Mouse (Mus musculus) urinary bladder, postnatal 36 days (tissue): Measurements from ENCODE around the gene Fuz.
"Not testable (repeated sequence)": the region's sequence is repeated elsewhere in the genome, so short reads cannot be mapped to it uniquely, and the experiment has no call there.

Experiments
- DNase-seq, 2 experiments: peaks; one replicate each; pipeline ENCODE4 v3.0.0; 2022; ENCODE audit warnings: low spot score in 2 of 2, mixed read lengths in 1 of 2

Gene Fuz

DNA sequence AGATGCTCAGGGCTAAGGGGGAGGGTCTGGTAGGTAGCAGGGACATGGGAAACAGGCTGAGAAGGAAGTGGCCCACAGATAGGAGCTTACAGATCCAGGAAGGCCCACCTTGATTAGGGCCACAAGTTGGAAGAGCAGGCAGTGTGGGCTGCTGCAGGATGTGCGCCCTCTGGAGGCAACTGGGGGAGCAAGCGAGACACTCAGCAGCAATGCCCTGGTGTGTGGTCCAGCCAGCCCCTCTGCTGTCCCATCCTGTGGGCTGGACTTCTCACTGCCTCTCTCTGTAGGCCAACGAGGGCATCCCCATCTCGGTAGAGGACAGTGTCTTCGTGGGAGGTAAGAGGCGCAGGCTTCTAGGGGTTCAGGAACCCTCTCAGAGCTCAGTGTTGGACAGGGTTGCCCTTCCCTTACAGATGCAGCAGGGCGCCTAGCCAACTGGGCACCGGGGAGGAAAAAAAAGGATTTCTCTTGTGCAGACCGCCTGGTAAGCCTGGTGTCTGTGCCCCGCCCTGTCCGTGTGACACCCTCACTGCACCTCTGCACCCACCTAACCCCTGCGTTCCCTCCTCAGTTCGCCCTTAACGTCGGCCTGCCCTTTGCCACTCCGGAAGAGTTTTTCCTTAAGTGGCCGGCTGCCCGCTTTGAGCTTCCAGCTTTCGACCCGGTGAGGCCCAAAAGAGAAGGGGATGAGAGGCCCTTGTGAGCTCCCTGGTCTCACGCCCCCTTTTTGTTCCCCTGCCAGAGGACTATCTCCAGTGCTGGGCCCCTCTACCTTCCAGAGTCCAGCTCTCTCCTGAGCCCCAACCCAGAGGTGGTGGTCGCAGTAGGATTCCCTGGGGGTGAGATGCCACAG, 35.1 kb upstream of the Fuz start:
- DNase-seq: peak in 1 of 2 experiments; percentile 62

DNA sequence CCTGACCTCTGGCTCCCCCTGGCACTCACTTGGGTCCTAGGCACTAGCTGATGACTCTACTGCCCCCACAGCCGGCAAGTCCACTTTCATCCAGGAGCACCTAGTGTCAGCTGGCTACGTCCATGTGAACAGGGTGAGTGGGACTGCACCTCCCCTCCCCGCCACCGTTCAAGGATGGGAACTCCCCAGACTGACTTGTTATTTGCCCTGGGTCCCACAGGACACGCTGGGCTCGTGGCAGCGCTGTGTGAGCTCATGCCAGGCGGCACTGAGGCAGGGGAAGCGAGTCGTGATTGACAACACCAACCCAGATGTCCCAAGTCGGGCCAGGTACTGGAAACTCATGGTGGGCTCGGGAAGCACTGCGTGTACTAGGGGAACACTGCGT, 34.5 kb upstream of the Fuz start:
- no peak for DNase-seq

DNA sequence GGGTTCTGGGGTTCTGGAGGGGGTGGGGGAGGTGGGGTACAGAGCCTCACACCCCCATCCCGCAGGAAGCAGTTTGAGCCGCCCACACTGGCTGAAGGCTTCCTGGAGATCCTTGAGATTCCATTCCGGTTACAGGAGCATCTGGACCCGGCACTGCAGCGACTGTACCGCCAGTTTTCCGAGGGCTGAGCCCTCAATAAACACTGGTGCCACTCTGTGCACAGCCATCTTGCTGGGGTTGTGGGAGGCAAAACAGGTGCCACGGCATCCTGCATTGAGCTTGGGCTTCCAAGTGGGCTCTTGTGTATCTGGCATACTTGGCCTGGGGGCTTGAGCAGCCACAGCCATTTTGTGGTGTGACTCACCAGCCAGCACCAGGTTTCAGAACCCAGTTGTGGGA, 33.4 kb upstream of the Fuz start:
- DNase-seq: no peak

DNA sequence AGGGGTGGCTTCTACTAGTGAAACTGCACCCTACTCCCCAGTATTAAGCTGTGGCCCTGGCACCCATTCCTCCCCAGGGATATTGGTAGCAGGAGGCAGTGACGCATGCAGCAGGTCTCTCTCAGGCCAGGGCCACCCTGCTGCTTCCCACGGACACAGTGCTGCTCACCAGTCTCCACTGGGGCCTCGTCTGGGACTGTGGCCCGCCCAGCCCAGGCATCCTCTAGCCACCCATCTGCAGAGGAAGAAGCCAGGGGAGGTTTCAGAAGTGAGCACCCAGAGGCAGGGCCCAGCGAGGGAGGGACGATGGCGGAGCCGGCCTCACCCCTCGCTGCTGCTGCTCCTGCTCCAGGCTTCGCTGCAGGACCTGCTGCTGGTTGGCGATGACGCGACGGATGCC, 32.7 kb upstream of the Fuz start:
- DNase-seq: no peak

GRCm38 (mm10) chr7:44863982-44864494, 31.8 kb upstream of the Fuz start:
- no peak for DNase-seq

- DNase-seq: no peak
These were observed 31.0 kb upstream of the Fuz start for GRCm38 (mm10) chr7:44864595-44865542.

GRCm38 (mm10) chr7:44866276-44867009, 29.4 kb upstream of the Fuz start:
- DNase-seq: peak in 1 of 2 experiments; percentile 66

GRCm38 (mm10) chr7:44867010-44867702, 28.7 kb upstream of the Fuz start:
- no peak for DNase-seq

GRCm38 (mm10) chr7:44867802-44868201, 28.1 kb upstream of the Fuz start:
- no peak for DNase-seq

DNA sequence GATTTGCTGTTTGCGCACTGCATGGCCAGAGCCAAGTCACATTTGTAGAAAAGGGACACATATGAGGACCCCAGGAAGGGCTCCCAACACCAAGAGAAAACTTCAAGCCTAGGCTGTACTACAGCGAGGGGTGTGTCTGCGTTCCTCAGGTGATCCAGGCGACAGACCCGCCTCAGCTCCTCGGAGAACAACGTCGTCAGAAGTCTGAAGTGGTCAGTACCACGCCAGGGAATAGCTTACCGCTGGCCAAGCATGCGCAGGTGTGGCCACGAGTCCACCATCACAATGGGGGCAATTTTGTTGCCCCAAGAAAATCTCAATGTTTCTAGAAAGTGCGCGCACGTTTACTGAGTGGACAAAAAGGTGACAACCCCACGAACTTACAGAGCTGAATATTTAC, 27.4 kb upstream of the Fuz start:
- DNase-seq: no peak

- peak; percentile 61 to 75 for DNase-seq
These were observed 26.8 kb upstream of the Fuz start for GRCm38 (mm10) chr7:44868919-44869696.

DNA sequence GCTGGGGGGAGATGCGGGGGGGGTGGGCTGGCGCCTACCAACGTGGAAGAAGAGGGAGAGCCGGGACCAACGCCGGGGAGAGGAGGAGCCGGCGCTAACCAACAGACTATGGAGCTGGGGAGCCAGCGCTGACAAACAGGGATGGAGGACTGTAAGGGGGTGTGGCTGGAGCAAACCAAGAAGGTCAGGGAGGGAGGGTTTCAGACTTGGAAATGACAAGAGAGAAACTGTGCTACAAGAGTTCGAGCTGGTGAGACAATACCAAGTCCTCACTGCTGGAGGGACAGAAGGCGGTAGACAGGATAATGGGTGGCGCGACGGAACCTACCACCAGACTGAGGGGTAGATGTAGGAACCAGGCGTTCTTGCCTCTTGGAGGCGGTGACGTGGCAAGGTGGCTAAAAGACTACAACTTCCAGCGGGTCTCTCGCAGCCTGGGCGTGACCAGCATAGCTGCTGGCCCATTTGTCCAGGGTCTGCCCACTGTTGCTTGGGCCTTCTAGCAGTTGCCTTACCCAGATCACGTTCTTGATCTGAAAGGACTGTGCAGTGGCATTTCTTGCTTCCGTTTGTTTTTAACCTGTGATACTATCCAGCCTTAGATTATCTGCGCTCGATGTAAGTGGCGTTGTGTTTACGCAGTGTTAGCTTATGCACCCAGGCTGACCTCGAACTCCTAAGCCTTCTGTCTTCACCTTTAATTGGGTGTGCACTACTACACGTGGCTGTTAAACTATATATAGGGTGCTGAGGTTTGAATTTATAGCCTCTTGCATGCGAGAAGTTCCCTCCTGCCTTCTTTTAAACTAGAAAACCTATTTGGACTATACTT, 26.0 kb upstream of the Fuz start, which contains the start of gene Ptov1:
Gene Ptov1 (minus strand): TSS at position 92 of the 832 bp plus-strand sequence.
- DNase-seq: peak; percentile 86 to 91

DNA sequence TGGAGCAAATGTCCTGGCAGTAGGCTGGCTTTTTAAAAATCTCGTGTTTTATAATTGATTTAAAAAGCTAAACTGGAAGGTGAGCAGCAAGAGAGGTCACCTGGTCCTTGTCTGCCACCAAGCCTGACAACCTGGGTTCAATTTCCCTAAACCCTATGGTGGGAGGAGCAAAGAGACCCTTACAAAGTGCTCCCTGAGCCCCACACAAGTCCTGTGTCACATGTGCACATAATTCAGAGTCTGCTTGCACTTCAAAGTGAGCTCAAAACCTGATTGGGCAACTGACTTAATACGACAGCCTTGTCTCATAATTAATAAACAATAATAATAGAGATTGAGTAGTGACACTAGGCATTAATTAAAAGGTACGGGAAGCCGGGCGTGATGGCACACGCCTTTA, 25.3 kb upstream of the Fuz start:
- DNase-seq: no peak

- no peak for DNase-seq
These were observed 24.7 kb upstream of the Fuz start for GRCm38 (mm10) chr7:44871181-44871580.

DNA sequence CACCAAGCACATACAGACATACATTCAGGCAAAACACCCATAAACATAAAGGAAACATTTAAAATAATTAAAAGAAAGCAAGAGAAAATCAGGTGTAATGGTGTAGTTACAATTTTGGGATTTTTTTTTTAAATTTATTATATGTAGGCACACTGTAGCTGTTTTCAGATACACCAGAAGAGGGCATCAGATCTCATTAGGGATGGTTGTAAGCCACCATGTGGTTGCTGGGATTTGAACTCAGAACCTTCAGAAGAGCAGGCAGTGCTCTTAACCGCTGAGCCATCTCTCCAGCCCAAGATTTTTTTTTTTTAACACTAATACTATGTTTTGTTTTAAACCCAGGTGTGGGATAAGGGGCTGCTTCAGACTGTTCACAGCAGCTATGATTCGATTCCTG, 24.1 kb upstream of the Fuz start:
- not testable (repeated sequence) for DNase-seq

DNA sequence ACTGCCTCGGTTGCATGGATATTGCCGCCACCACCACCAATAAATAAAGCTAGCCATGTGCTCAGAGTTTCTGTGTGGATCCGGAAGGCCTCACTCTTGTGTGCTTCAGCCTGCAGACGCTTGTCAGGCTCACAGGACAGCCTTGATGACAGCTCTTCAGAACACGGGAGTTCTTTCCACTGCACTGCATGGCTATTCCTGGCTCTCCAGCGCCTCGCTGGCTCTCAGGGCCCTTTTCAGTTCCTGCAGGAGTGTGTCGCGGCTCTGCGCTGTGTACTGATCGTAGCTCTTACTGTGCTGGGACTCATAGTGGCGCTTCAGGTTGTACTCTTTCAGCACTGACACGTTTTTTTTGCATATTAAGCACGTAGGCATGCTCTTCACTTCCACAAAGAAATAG, 18.0 kb upstream of the Fuz start:
- DNase-seq: no peak

- DNase-seq: no peak
These were observed 12.8 kb upstream of the Fuz start for GRCm38 (mm10) chr7:44883036-44883435.

- DNase-seq: no peak
These were observed 11.2 kb upstream of the Fuz start for GRCm38 (mm10) chr7:44884637-44885036.

DNA sequence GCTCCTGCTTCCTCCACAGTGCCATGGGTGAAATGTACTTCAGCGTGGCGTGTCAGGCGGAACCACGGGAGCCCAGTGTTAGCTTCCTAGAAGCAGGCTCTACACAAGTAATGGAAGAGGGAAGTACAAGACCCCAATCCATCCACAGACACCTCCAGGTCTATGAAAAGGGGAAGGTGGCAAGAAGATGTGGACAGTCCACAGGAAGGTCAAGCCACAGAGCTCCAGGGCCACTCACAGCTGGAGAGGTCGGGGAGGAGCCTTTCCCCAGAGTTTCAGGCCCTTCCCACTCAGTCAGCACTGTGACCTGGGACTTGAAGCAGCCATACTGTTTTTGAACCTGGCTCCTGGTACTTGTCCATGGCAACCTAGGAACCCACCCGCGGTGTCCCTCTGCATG, 8.9 kb upstream of the Fuz start:
- no peak for DNase-seq
